Mouse (Mus musculus) mouse trophoblast stem cell (cell line): ENCODE measurements around the gene Pdlim5.

ENCODE experiments used
- in situ Hi-C, 2 experiments: fragments of 300-500 bp; cut with MseI, MboI; formaldehyde crosslinking; loops; 2 replicates in 1 of 2; 3 replicates in 1 of 2; pipeline ENCODE4 v1.15.1; 2025

The Pdlim5 gene

DNA sequence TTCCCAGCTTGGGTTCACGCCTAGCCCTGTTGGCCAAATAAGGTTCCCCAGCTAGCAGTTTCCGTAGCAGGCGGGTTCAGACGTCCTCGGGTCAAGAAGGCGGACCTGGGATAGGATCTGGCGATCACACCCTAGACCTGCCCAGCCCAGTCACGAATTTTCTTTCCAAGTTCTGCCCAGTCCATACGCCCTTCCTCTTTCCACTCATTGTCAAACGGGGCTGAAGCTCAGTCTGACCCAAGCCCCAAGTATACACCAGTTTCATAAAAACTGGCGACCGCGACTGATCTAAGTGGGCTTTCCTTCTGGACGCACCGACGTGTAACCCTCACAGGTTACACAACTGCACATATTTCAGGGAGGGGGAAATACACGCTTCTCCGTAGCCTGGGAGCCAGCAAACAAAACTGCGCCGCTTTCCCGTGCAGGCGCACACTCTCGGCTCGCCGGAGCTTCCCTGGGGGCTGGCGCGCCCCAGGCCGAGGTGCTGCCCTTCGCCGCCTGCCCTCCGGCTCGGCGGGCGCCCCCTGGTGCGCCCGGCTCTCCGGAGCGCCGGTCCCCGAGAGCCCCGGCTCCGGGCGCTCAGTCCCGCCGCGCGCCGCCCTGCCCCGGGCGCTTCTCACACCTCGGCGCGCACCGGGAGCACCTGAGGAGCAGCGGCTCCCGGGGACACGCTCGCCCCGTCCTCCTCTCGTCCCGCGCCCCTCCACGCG lies 544 bp downstream of the Pdlim5 start:
- in situ Hi-C loops: no loop called here

DNA sequence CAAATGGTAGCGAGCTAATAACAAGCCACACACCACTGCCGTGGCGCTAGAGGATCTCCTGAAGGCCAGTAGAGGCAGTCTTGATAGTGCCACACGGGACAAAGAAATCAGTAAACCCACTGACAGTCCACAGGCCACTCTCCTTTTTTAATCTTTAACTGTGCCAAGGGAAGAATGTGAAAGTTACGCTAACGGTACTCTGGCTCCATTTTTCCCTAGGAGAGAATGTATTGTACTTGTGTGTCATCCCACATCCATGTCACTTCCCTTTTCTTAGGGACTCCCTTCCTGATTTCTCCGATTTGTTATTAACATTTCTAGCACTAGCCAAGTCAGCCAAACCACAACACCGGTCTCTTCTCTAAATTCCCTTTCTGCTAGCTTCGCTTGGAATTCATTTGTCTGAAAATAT lies 1.5 kb downstream of the Pdlim5 start:
- in situ Hi-C loops: no loop called here

DNA sequence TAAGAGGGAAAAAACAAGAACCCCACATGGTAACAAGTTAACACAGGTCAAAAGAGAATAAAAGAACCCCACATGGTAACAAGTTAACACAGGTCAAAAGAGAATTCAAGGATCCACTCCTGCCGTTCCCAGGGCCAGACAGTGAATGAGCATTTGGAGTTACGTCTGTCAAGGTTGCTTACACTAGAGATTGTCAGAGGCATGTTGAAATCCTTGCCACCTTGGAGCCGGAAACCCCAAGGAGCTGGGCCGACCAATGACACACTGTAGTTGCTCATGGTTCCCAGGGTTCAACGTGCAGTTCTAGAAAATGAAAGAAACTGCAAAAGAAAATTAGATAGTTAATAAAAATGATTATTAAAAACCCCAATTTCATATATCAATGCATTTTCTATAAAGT lies 4.0 kb downstream of the Pdlim5 start:
- in situ Hi-C loops: no loop called here

DNA sequence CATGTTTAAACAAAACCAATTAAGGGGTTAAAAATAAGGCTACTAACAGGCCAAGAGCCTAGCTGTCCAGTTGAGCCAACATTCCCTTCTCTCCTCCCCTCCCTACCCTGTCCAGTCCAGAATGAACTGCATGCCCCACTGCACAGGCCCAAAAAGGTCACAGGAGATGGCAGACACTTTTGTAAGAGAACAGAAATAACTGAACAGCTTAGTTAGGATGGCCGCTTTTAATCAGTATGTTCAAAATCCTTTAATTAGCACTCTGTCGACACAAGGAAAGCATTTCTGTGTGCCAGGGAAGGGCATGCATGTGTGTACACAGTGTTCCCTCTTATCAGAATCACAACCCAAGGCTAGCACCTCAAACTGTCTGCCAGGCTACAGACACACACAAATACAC lies 5.2 kb downstream of the Pdlim5 start:
- in situ Hi-C loops: no loop called here

DNA sequence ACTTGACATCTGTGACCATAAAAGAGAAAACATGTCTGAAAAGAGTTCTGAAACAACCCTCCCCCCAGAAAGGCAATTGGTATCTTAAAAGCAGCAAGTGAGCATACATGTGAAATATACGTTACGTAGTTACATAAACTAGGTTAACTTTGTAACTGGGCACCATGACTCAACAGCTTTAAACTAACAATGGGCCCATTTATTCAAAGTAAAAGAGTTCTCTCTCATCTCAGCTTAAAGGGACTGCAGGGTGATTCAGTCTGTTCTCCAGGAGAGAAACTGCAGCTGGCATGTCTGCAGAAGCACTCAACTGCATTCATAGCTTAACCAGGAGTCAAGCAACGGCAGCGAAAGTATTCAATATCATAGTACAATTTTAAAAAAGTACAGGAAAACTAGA lies 7.3 kb downstream of the Pdlim5 start:
- in situ Hi-C loops: no loop called here

DNA sequence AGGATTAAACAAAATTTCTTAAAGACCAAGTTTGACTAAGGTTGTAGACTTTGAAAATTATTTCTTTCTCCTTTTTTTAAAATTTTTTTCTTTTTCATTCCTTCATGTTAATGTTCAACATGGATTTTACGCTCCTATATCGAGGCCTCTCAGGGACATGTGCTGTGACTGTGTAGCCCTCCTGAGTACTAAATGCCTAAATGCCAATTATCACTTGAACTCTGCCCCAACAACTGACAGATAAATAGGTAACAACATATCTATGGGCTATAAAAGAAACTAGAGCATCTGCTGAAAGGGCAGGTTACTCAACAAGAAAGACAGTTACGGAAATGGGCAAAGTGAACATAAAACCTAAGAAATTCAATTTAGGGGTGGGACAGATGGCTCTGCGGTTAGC lies 9.0 kb downstream of the Pdlim5 start:
- in situ Hi-C loops: no loop called here

DNA sequence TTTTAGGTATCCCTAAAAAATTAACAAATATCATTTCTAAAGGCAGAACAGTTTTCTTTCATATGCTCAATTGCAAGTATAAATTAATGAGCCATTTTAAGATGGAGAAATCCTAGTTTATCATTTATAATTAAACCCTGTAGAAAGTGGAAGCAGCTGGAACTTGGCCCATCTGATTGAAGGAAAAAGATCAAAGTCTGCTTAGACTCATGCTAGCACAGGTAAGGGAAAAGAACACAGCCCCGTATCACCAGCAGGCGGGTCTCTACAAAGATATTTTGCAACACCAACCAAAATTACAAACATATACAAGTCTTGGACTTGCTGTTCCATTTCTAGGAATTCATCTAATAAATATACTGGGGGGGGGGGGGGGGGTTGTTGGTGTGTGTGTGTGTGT lies 9.8 kb downstream of the Pdlim5 start:
- in situ Hi-C loops: no loop called here

DNA sequence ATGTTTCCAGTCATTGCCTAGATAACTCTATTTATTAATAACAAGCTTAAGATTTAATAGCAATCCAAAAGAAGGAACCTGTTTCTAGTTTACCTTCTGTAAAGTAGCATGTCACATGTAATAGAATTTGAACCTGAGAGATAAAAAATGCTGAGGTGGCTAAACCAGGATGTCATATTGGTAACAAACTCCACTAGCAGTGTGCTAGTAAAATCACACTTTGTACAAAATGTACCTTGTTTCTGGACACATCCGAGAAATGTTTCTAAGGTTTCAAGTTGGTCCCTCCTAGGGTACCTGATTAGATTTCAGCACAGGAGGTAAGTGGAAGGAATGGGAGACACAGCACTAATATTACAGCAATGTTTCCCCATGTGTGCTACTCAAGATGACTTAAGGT lies 18.9 kb downstream of the Pdlim5 start:
- in situ Hi-C loops: no loop called here

DNA sequence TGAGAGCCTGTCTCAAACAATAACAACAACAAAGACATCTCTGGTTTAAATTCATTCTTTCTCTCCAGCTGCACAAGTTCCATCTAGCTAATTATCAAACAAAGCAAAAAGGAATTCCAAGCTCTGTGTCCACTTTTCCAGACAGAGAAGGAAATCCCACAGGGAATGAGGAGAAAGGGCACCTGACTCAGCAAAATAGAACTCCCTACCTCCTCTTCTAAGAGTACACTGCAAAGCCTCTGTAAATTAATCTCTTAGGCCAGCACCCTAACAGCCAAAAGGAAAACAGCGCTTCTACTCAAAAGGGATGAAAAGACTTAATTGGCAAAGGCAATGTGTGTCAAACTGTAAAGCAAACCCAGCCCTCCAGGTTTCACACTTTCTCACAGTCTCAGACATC lies 20.4 kb downstream of the Pdlim5 start:
- in situ Hi-C loops: no loop called here

DNA sequence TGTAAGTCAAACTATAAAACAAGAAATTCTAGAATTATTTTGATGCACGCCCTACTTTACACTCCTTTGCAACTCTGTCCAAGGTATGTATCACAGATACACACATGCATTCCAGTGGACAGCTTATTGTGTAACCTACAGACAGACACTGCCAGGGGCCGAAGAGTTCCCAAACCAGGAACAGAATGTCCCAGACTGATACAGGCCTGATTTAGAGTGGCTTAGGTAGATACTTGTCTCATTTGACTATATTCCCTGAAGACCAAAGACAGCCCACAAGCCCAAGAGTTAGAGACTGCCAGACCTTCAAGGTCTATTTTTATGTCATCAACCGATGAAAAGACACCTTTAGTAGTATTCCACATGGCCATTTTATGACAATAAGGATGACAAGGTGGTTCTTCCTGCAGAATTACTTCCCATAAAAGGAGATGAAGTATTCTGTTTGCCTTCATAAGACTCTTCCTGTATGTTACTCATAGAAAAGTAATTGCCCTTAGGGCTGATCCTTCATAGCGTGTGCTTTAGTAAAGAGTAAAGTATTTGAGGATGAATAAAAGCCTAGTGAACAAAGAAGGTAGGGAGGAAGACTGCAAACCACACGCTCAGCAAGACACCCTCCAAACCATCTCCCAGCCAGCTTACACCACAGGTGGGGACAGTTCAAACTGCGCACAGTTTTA lies 22.9 kb downstream of the Pdlim5 start:
- in situ Hi-C loops: no loop called here

DNA sequence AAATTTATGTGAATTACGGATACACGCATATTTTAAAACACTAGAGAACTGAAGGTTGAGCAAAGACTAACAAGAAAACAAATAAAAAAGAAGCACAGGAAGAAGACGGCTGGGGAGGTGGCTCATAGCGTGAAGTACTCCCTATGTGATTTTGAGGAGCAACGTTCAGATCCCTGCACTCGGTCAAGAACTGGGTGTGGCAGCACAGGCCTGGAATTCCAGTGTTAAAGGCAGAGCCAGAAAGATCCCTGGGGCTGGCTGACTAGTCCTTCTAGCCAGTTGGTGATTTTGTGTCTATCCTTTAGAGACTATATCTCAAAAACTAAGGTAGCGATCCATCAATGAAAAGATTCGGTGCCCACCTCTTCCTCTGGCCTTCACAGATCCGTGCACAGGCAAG lies 27.1 kb downstream of the Pdlim5 start:
- in situ Hi-C loops: no loop called here

DNA sequence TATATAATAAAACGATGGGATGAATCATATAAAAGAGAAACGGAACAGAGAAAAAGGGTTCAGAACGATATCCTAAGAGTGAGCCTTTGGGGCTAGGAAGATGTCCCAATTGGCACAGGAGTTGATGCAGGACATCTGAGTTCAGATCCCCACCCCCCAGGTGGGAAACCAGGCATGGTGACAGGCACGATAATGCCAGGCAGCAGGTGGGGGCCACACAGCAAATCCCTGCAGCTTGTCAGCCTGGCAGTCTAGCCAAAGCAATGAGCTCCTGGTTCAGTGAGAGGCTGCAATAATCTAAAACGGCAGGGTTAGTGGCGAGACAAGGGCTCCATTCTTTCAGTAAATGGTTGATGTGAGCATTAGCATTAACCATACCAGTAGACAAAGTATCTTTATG lies 33.4 kb downstream of the Pdlim5 start:
- in situ Hi-C loops: no loop called here

DNA sequence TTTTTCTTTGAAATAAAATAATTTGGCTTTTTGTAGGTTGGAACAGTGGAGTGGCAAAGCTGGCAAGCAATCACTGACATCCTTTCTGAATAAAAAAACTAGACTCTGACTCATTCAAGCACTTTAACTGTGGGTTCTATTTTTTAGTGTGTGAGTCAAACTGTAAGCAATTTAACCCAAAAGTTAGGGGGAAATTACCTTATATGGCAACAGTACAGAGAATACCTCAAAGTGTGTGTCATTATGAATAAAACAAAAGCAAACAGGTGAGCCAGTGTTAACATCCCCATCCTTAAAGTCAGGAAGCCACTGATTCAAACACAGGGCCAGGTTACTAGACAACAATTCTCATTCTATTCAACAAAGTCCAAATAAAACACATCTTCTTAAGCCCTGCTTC lies 36.5 kb downstream of the Pdlim5 start:
- in situ Hi-C loops: no loop called here

DNA sequence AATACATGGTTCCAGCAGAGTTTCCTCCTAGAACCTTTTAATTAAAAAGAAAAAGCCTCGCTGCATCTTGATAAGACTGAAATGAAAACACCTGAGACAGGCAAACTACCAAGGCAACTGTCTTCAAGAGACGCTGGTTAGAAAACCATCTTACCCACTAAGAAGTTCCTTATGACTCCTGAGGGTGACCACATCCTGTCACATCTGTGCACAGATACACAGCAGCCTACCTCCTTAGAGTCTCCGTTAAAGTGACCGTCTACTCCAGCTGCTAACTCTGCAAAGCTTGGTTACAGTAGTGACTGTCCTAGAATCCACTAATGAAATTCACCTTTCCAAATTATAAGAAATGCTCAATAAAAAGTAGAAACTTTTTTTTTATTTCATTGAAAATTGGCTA lies 38.8 kb downstream of the Pdlim5 start:
- in situ Hi-C loops: no loop called here

DNA sequence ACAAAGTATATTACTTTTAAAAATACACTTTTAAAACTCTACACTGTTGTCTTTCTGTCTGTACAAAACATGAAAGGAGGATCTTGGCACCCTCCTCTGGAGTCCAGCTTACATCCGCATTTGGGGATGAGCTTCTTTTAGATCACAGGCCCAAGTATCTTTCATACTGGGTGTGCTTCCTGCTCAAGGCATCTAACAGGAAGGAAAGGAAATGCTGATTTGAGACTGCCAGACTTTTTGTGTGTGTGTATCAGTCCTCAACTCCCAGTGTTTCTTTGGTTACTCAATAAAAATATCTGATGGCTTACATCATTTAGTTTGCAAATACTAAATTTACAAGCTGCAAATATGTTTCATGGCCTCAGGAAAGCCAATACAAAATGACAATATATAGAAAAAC lies 42.3 kb downstream of the Pdlim5 start:
- in situ Hi-C loops: no loop called here

DNA sequence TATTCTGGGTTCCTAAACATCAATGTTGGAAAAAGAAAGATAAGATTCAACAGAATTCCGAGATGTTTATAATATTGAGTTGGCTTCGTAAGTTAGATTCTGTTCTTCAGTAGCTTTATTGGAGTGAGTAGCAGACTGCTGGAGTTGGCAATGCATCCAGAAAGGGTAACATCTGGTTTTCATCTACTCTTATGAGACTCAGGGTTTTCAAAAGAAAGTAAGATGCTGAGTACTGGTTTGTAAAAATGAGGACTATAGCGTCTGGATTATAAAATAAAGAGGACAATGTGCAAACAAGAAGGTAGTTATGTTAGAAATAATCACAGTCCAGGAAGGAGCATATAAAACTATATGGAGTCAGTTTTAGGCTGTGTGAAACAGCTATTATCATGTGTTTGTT lies 45.0 kb downstream of the Pdlim5 start:
- in situ Hi-C loops: no loop called here

DNA sequence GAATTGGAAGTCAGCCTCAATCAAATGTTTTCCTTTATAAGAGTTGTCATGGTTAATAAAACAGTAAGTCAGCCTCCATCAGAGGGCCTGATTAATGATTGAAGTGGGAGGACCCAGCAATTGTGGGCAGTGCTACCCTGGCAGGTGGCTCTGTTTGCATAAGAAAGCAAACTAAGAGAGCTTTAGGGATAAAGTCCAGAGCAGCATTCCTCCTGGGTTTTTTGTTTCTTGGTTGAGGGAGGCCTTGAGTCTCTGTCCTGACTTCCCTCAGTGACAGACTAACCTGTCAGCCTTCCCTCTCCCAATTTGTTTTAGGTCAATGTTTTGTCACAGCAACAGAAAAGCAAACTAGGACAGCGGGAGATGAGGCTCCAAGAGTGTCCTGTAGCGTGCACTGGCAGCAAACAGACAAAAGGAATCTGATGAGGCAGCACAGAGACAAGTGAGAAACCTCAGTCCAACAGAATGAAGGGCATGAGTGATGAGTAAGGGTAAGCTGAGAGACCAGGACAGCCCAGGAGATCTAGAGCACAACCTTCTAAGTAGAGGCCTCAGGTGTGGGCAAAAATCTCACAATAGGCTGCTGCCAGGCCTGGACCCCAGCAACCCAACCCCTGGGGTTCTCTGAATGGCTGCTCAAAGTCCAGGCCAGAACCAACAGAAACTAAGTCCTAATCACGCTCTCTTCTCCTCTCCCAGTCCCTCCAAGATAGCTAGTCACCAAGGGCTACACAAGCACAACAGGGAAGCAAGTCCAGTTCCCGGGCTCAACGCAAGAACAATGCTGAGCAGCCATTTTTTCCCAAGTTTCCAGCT lies 46.5 kb downstream of the Pdlim5 start:
- in situ Hi-C loops: no loop called here

DNA sequence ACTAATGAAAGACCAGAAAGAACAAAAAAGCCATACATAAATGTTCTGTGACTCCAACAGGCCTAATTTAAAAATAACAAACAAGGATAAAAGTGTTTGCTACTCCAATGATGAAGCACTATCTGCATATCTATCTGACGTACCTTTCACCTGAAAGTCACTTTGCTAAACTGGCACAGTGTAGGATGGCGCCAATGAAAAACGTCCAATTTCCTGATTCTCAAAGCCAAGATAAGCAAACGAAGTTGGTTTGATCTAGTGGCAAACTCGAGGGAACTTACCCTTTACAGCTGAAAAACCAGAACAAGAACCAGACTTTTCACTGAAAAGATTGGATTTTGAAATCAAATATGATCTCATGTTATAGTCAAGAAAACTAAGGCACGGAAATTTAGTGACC lies 49.2 kb downstream of the Pdlim5 start:
- in situ Hi-C loops: no loop called here

DNA sequence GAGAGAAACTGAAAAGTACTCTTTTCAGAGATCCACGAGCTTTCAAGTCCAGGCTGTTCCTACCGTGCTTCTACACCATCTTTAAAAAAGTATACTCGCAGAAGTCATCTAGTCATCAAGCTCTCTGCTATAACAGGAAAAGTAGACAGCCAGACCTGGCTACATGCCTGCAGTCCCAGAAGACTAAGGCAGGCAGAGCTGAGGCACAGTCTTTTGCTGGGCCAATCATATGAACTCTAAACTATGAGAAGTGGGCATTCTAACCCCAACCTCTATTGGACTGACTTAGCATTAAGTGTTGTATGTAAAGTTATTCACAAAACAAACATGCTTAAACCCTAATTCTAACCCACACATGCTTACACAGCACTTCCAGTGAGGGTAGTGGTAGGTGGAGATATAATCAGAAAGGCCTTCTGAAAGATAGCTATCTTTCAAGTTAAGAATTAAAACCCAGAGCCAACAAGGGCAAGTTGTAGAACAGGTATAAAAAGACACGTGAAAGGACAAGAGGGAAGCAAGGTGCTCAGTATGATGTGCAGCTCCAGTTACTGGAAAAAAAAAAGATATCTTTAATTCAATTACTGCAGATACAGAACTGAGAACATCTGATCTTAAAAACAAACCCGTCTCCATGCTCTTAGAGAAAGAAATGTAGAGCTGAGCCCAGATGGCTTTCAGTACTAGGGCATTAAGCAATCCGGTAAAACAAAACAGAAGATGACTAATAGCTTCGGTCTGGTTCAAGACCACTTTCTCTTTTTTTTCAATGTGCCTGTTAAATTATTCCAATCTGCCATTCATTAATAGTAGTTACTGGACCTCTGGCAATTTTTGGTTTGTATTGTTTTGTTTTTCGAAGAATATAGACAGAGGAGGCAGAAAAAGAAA lies 50.0 kb downstream of the Pdlim5 start:
- in situ Hi-C loops: no loop called here

DNA sequence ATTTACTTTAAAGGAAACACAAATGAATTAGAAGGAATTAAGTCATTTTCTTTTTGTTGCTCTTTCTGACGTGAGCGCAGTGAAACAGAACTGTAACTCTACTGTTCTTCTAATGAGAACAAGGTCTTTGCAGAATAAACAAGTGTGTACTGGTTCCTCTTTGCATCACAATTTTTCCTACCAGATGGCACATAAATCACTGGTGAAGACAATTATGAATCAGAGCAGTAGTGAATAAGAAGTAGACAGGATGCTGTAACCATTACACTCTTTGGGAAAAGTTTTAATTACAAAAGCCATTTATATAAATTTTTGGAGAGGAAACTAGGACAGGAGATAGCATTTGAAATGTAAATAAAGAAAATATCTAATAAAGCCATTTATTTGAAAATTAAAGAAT lies 51.7 kb downstream of the Pdlim5 start:
- in situ Hi-C loops: no loop called here

DNA sequence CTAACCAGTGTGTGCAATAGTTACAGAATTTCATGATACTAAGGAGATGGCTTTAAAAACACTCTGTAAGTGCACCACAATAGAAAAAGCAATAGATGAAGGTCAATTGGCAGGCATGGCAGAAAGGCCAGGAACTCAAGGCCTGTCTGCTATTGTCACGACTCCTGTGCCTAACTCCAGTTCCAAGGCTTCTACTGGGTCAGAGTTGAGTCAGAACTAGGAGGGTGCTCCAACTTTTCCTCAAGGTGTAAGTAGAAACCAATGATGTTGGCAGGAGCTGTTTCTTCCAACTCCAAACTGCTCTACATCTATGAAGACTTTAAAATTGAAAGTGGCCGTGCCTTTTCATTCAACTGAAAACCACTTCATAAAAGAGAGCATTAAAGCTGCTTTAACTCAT lies 54.8 kb downstream of the Pdlim5 start:
- in situ Hi-C loops: no loop called here
